Mouse (Mus musculus) cerebellum, adult 2 months (tissue): ENCODE measurements around the gene Me3. TPM values are rescaled to one million over a fixed set of nuclear protein-coding genes. Genes with fewer than 3 reads are reported as not detected.

Experiments
- DNase-seq, 2 experiments: peaks; one replicate each; pipeline ENCODE4 v3.0.0; 2021
- H3K27ac ChIP-seq: fragments of 200-500 bp; 2 replicates; pipeline ENCODE4 v1.5.1; 2012; ENCODE audit warnings: low read length, control low read depth, inconsistent platforms; ENCODE audit not compliant: insufficient read depth
- H3K27me3 ChIP-seq: fragments of 200-500 bp; 2 replicates; pipeline ENCODE4 v1.6.1; 2012; ENCODE audit warnings: inconsistent platforms, mild to moderate bottlenecking, low read length, moderate library complexity; ENCODE audit not compliant: control insufficient read depth, insufficient read depth
- H3K4me1 ChIP-seq: fragments of 200-500 bp; 2 replicates; pipeline ENCODE4 v1.6.1; 2011; ENCODE audit warnings: low read length; ENCODE audit not compliant: control insufficient read depth, insufficient read depth
- H3K4me3 ChIP-seq: fragments of 200-500 bp; replicated peaks from 2 replicates; pipeline ENCODE3; 2011; ENCODE audit warnings: mild to moderate bottlenecking, low read depth, low read length, control low read depth; ENCODE audit not compliant: insufficient read depth
- CTCF ChIP-seq: fragments of 200-500 bp; IDR thresholded peaks from 2 replicates; pipeline ENCODE4 v1.5.1; 2011; ENCODE audit warnings: low read depth, mild to moderate bottlenecking, control low read depth, low read length, moderate library complexity, borderline replicate concordance; ENCODE audit not compliant: insufficient read depth
- POLR2A ChIP-seq: fragments of 200-500 bp; IDR thresholded peaks from 2 replicates; pipeline ENCODE4 v1.6.1; 2011; ENCODE audit warnings: low read length, control low read depth, borderline replicate concordance; ENCODE audit not compliant: insufficient read depth
- WGBS: fragments of 180-500 bp; shearing (Covaris S2); methylation state at CpG from one replicate; pipeline ENCODE4 v1.1.7; 2018; 5-methylcytosine and 5-hydroxymethylcytosine counted together
- polyA plus RNA-seq: library from polyadenylated mRNA; depleted of rRNA; stranded (reverse); fragments of >200 nt; gene quantifications from 2 replicates; pipeline ENCODE4 v1.2.3, GENCODE M21; 2012; rRNA removed

Gene Me3
- 57.9 and 58.3 TPM in 2 replicates for polyA plus RNA-seq

DNA sequence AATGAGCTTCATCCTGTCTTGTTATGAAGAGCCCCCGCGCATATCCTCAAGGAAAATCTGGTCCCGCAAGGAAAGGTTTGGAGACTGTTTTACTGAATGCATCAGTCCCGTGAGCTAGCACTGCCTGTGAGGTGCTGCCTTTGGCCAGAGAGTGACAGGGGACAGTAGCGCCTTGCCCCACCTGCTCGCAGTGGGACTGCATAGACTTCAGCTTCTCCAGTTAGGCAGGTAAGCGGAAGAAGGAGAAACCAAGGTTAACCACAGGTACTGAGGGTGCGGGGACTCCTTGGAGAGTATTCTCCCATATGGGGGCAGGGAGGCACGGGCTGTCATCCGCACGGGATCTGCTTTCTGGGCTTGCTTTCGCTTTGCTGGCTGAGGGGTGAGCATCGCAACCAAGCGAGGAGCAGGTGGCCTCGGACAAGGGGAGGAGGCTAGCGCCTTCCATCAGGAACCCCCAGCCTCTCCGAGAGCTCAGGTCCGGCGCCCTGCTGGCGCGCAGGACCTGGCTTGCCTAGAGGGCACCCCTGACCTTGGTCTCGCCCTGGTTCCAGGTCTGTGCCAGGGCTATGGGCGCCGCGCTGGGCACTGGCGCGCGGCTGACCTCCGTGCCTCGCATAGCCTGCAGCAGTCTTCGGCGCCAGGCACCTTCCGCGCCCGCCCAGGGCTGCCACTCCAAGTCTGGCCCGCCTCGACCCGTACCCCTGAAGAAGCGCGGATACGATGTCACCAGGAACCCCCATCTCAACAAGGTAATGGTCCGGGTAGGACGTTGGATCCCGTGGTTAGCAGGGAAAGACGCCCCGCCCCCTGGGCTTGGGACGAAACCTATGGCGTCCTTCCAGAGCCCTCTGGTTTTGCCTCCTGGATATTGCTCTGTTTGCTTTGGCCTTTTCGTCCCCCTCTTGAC, at the start of gene Me3:
Gene Me3 (plus strand): TSS at position 51 of the 910 bp plus-strand sequence.
- Histone ChIP-seq H3K4me1 (peaks cover 9% of the 10 kb centered on the region; the same call in 1 of the 2 replicates), H3K27me3 (no peaks in the 10 kb centered on the region), H3K4me3 (peak within 1 kb of the TSS; percentile 88), H3K27ac (peak within 1 kb of the TSS; percentile 99)
- 2% methylated on average over 49 of the region's 49 CpGs for WGBS
- TF ChIP-seq POLR2A (peak; percentile 60), CTCF (no peak)
- peak; percentile 88 to 90 for DNase-seq

DNA sequence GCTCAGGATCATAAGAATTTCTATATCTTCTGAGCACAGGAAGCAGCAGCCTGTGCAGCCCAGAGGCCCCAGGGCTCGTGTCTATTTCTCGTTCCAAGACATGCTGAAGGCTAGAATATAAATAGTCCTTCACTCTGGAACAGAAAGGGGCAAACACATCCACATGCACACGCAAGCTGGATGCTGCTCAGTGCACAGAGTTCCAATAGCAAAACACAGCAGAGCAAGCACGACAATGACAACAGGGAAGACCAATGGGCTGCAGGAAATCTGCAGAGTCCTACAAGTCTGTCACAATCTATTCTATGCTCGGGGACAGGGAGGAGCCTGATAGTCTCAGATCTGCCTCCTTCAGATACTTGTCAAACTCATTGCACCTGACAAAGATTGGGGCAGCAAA, 42.2 kb upstream of the Me3 start:
- TF ChIP-seq POLR2A (no peak), CTCF (no peak)
- Histone ChIP-seq H3K4me1 (no peaks in the 10 kb centered on the region), H3K27me3 (no peaks in the 10 kb centered on the region), H3K27ac (no peak overlapping the region), H3K4me3 (no peak overlapping the region)
- no peak for DNase-seq
- 77% methylated on average over 5 of the region's 5 CpGs for WGBS

- WGBS = 60% methylated on average over 3 of the region's 3 CpGs
- no peak overlapping the region for H3K27ac ChIP-seq
Measured at GRCm38 (mm10) chr7:89590542-89591251, 41.5 kb upstream of the Me3 start.

DNA sequence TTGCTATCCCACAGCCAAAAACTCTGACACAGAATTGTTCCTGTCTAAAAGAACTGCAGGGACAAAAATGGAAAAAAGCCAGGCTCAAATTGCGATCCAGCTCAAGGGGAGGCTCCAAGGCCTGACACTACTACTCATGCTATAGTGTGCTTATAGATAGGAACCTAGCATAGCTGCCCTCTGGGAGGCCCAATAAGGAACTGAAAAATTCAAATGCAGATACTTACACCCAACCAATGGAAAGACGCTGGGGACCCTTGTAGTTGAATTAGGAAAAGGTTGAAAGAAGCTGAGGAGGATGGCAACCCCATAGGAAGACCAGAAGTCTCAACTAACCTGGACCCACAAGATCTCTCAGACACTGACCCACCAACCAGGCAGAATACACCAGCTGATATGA, 36.4 kb upstream of the Me3 start:
- WGBS = 80% methylated on average over 2 of the region's 2 CpGs
- TF ChIP-seq POLR2A (no peak), CTCF (no peak)
- Histone ChIP-seq H3K27me3 (no peaks in the 10 kb centered on the region), H3K4me3 (no peak overlapping the region), H3K4me1 (no peaks in the 10 kb centered on the region), H3K27ac (no peak overlapping the region)
- DNase-seq = no peak

More at GRCm38 (mm10) chr7:89590542-89591251, 41.5 kb upstream of the Me3 start:
- TF ChIP-seq POLR2A (no peak), CTCF (no peak)
- H3K27me3 ChIP-seq = no peaks in the 10 kb centered on the region
- H3K4me3 ChIP-seq = no peak overlapping the region
- no peak for DNase-seq
- H3K4me1 ChIP-seq = no peaks in the 10 kb centered on the region

- Histone ChIP-seq H3K27me3 (no peaks in the 10 kb centered on the region), H3K4me1 (no peaks in the 10 kb centered on the region), H3K4me3 (no peak overlapping the region), H3K27ac (no peak overlapping the region)
- no peak for DNase-seq
- 51% methylated on average over 8 of the region's 8 CpGs for WGBS
- TF ChIP-seq POLR2A = no peak
Measured at GRCm38 (mm10) chr7:89605589-89606536, 26.3 kb upstream of the Me3 start.

- 94% methylated on average over 6 of the region's 6 CpGs for WGBS
- TF ChIP-seq POLR2A = no peak
- TF ChIP-seq CTCF = no peak
- H3K4me3 ChIP-seq = no peak overlapping the region
- no peak overlapping the region for H3K27ac ChIP-seq
- H3K4me1 ChIP-seq = no peaks in the 10 kb centered on the region
- DNase-seq = no peak
- no peaks in the 10 kb centered on the region for H3K27me3 ChIP-seq
Measured at GRCm38 (mm10) chr7:89607329-89607728, 24.9 kb upstream of the Me3 start.

- Histone ChIP-seq H3K4me3 (no peak overlapping the region), H3K4me1 (no peaks in the 10 kb centered on the region), H3K27me3 (no peaks in the 10 kb centered on the region), H3K27ac (no peak overlapping the region)
- 26% methylated on average over 7 of the region's 7 CpGs for WGBS
- DNase-seq = no peak
- TF ChIP-seq CTCF (no peak), POLR2A (no peak)
Measured at GRCm38 (mm10) chr7:89611236-89611635, 21.0 kb upstream of the Me3 start.
